Mouse (Mus musculus) lung, embryonic 14.5 days (tissue): ENCODE results near the gene Nox4. TPM values are rescaled to one million over a fixed set of nuclear protein-coding genes. Genes with fewer than 3 reads are reported as not detected.

Source experiments
- ATAC-seq: fragments of 200-750 bp; cut with Nextera tagmentation; 2 replicates; pipeline ENCODE4 v1.8.0; 2017; ENCODE audit warnings: mild to moderate bottlenecking, moderate TSS enrichment, moderate library complexity; ENCODE audit not compliant: insufficient read depth
- DNase-seq: peaks from one replicate; pipeline ENCODE4 v3.0.0-alpha.2; 2015
- H3K27ac ChIP-seq: fragments of 300-500 bp; sonication (generic); 2 replicates; pipeline ENCODE4 v1.5.1; 2014; ENCODE audit warnings: low read depth, mild to moderate bottlenecking, moderate library complexity
- H3K27me3 ChIP-seq: fragments of 300-500 bp; sonication (generic); 2 replicates; pipeline ENCODE4 v1.6.1; 2014; ENCODE audit warnings: low read length, control low read depth; ENCODE audit not compliant: insufficient read depth
- H3K36me3 ChIP-seq: fragments of 300-500 bp; sonication (generic); 2 replicates; pipeline ENCODE4 v1.6.1; 2014; ENCODE audit warnings: control low read depth; ENCODE audit not compliant: insufficient read depth
- H3K4me1 ChIP-seq: fragments of 300-500 bp; sonication (generic); 2 replicates; pipeline ENCODE4 v1.6.1; 2014; ENCODE audit warnings: antibody characterized with exemption, control low read depth; ENCODE audit not compliant: insufficient read depth
- H3K4me2 ChIP-seq: fragments of 300-500 bp; sonication (generic); 2 replicates; pipeline ENCODE4 v1.6.1; 2014; ENCODE audit warnings: mild to moderate bottlenecking
- H3K4me3 ChIP-seq: fragments of 300-500 bp; sonication (generic); 2 replicates; pipeline ENCODE4 v1.5.1; 2014; ENCODE audit warnings: low read depth, low read length
- H3K9ac ChIP-seq: fragments of 300-500 bp; sonication (generic); 2 replicates; pipeline ENCODE4 v1.6.1; 2014
- H3K9me3 ChIP-seq: fragments of 300-500 bp; sonication (generic); 2 replicates; pipeline ENCODE4 v1.6.1; 2016; ENCODE audit warnings: low read depth, low read length, control low read depth
- CTCF ChIP-seq: IDR thresholded peaks from 2 replicates; pipeline ENCODE4 v1.5.1; 2016; ENCODE audit warnings: antibody characterized with exemption, low read depth
- WGBS: fragments of 180-500 bp; shearing (Covaris S2); extraction: QIAGEN DNeasy Blood & Tissue Kit; methylation state at CpG from one replicate; pipeline ENCODE4 v1.1.7; 2014; 5-methylcytosine and 5-hydroxymethylcytosine counted together
- polyA plus RNA-seq: library from polyadenylated mRNA; unstranded; fragments of >200 nt; fragmentation: Nextera tagmentation; extraction: Ambion mirVana; gene quantifications from 2 replicates; pipeline ENCODE4 v1.2.1, GENCODE M21; 2014

Gene Nox4
- polyA plus RNA-seq, 1 experiment from 2014 or later: 11.0 TPM

DNA sequence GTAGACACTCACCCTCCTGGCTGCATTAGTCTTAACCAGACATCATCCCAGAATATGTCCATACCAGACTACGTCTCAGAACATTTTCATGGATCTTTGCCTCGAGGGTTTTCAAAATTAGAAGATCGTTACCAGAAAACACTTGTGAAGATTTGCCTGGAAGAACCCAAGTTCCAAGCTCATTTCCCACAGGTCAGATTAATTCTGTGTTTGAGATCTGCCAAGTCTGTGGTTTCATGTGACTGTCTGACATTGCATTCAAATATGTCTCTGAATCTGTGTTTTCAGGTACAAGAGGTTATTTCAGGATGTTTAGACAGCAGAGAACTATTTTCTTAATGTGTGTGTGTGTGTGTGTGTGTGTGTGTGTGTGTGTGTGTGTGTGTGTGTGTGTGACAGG, 75.7 kb downstream of the Nox4 start:
- H3K9ac ChIP-seq: no peak overlapping the region
- H3K27me3 ChIP-seq: no peaks in the 10 kb centered on the region
- H3K27ac ChIP-seq: no peak overlapping the region
- no peak for TF ChIP-seq CTCF
- 88% methylated on average over 3 of the region's 3 CpGs for WGBS
- DNase-seq (no peak), ATAC-seq (no peak)
- no peaks in the 10 kb centered on the region for H3K9me3 ChIP-seq
- H3K36me3 ChIP-seq: no peaks in the 10 kb centered on the region
- H3K4me3 ChIP-seq: no peak overlapping the region
- no peak overlapping the region for H3K4me2 ChIP-seq
- H3K4me1 ChIP-seq: no peaks in the 10 kb centered on the region

GRCm38 (mm10) chr7:87322085-87322484, 76.2 kb downstream of the Nox4 start:
- DNase-seq: peak; percentile 46
- Histone ChIP-seq H3K4me3 (no peak overlapping the region), H3K36me3 (no peaks in the 10 kb centered on the region), H3K27ac (no peak overlapping the region), H3K27me3 (no peaks in the 10 kb centered on the region), H3K4me2 (no peak overlapping the region), H3K4me1 (no peaks in the 10 kb centered on the region), H3K9me3 (no peaks in the 10 kb centered on the region), H3K9ac (no peak overlapping the region)
- TF ChIP-seq CTCF: no peak
- WGBS: 76% methylated on average over 1 of the region's 1 CpGs
- ATAC-seq: no peak

DNA sequence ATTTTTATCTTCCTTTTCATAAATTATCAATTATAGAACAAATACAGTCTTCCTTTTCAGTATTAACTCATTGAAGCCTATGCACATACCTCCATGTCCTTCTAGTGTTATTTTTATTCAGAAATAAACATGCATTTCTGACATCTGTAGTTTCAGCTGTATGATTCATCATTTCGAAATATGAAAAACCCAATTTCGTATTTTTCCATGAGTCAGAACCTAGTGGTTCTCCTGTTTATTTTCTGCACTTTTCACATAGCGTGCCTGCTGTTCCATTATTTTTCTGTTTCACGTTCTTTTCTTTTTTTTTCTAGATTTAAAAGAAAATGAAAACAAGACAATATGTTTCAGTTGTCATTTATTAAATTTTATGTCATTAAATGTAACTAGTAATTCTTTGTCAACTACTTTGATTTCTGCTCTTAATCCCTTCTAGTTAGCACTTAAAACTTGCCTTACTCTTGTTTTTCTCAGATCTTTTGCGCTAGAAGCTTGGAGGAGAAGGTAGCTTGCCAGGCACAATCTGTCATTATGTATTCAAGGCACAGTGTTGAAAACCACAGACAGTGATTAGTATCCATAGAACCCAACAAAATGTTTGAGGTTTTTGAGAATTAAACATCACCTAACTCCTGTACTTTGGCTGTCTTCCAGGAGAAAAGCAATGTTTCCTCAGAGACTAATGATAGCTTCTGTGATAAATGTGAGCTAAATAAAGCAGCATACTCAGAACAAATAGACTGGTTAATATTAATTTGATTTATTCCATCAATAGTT, 85.1 kb downstream of the Nox4 start:
- WGBS: 81% methylated on average over 5 of the region's 5 CpGs
- no peaks in the 10 kb centered on the region for H3K4me1 ChIP-seq
- H3K27me3 ChIP-seq: no peaks in the 10 kb centered on the region
- DNase-seq (peak; percentile 1), ATAC-seq (no peak)
- H3K27ac ChIP-seq: no peak overlapping the region
- no peak overlapping the region for H3K4me2 ChIP-seq
- H3K4me3 ChIP-seq: no peak overlapping the region
- H3K36me3 ChIP-seq: no peaks in the 10 kb centered on the region
- TF ChIP-seq CTCF: no peak
- no peaks in the 10 kb centered on the region for H3K9me3 ChIP-seq
- no peak overlapping the region for H3K9ac ChIP-seq

DNA sequence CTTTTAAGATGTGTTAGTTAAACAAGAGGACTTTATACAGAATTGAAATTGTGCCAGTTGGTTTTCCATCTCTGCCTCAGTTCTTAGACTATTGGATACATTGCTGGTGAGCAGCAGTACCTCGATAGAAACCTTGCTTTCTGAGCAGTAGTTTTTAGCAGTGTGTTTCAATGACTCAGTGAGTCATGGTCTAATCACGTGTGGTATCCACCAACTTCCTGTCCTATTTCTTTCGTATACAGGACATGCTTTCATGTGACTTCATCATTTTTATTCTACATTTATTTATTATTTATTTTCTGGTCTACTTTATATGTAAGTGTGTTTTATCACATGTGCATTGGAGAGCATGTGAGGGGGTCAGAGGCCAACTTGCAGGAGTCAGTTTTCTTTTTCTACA, 99.7 kb downstream of the Nox4 start:
- no peak overlapping the region for H3K4me3 ChIP-seq
- no peaks in the 10 kb centered on the region for H3K9me3 ChIP-seq
- no peaks in the 10 kb centered on the region for H3K36me3 ChIP-seq
- H3K27me3 ChIP-seq: no peaks in the 10 kb centered on the region
- ATAC-seq (no peak), DNase-seq (no peak)
- no peak overlapping the region for H3K4me2 ChIP-seq
- TF ChIP-seq CTCF: no peak
- no peak overlapping the region for H3K9ac ChIP-seq
- H3K27ac ChIP-seq: no peak overlapping the region
- H3K4me1 ChIP-seq: no peaks in the 10 kb centered on the region
- WGBS: 66% methylated on average over 3 of the region's 3 CpGs

DNA sequence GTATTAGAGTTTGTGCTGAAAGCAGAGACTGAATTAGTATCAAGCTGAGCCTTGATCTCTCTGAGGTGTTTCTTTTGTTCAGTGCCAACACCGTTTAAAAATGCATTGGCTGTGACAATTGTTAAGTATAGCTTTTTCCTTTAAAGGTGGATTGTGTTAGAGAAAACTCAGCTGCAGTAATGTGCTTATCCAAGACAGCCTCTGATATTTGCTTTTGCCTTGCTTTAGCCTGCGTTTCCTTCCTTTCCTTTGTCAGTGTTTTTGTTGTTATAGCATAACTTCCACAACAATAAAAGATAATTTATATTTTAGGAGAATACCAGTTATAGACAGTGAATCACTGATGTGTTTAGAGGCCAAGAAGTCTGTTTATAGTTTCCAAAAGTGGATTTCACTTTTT, 106.9 kb downstream of the Nox4 start:
- ATAC-seq (no peak), DNase-seq (no peak)
- H3K9me3 ChIP-seq: no peaks in the 10 kb centered on the region
- no peak overlapping the region for H3K4me3 ChIP-seq
- no peak overlapping the region for H3K9ac ChIP-seq
- H3K27me3 ChIP-seq: no peaks in the 10 kb centered on the region
- TF ChIP-seq CTCF: no peak
- no peaks in the 10 kb centered on the region for H3K36me3 ChIP-seq
- no peak overlapping the region for H3K4me2 ChIP-seq
- H3K27ac ChIP-seq: no peak overlapping the region
- H3K4me1 ChIP-seq: no peaks in the 10 kb centered on the region
- WGBS: 48% methylated on average over 2 of the region's 2 CpGs

GRCm38 (mm10) chr7:87367834-87368233, 121.9 kb downstream of the Nox4 start:
- no peaks in the 10 kb centered on the region for H3K36me3 ChIP-seq
- no peaks in the 10 kb centered on the region for H3K4me1 ChIP-seq
- no peak for TF ChIP-seq CTCF
- H3K4me3 ChIP-seq: no peak overlapping the region
- H3K9ac ChIP-seq: no peak overlapping the region
- H3K27me3 ChIP-seq: no peaks in the 10 kb centered on the region
- ATAC-seq (no peak), DNase-seq (no peak)
- H3K9me3 ChIP-seq: no peaks in the 10 kb centered on the region
- no peak overlapping the region for H3K27ac ChIP-seq
- H3K4me2 ChIP-seq: no peak overlapping the region

- Histone ChIP-seq H3K27ac (no peak overlapping the region), H3K4me3 (no peak overlapping the region), H3K9me3 (no peaks in the 10 kb centered on the region), H3K36me3 (no peaks in the 10 kb centered on the region), H3K27me3 (no peaks in the 10 kb centered on the region), H3K4me1 (no peaks in the 10 kb centered on the region), H3K4me2 (no peak overlapping the region), H3K9ac (no peak overlapping the region)
- WGBS: 50% methylated on average over 1 of the region's 1 CpGs
- DNase-seq: peak; percentile 47
- no peak for ATAC-seq
- no peak for TF ChIP-seq CTCF
These were observed 123.2 kb downstream of the Nox4 start for GRCm38 (mm10) chr7:87369131-87369530.

- WGBS: 37% methylated on average over 2 of the region's 2 CpGs
- H3K27ac ChIP-seq: no peak overlapping the region
- H3K36me3 ChIP-seq: no peaks in the 10 kb centered on the region
- DNase-seq (peak; percentile 61), ATAC-seq (no peak; the same call in 1 of the 2 replicates)
- H3K4me3 ChIP-seq: no peak overlapping the region
- no peaks in the 10 kb centered on the region for H3K4me1 ChIP-seq
- no peaks in the 10 kb centered on the region for H3K27me3 ChIP-seq
- no peak overlapping the region for H3K9ac ChIP-seq
- TF ChIP-seq CTCF: no peak
- H3K9me3 ChIP-seq: no peaks in the 10 kb centered on the region
- no peak overlapping the region for H3K4me2 ChIP-seq
These were observed 124.9 kb downstream of the Nox4 start for GRCm38 (mm10) chr7:87370789-87371188.
